Mouse (Mus musculus) erythroblast, embryonic 14.5 days (primary cell): Measurements from ENCODE around the gene Mff. TPM values are rescaled to one million over a fixed set of nuclear protein-coding genes. Genes with fewer than 3 reads are reported as not detected.

ENCODE experiments used
- H3K27me3 ChIP-seq: 2 replicates; pipeline ENCODE4 v1.6.1; 2012; ENCODE audit warnings: inconsistent platforms; ENCODE audit not compliant: control insufficient read depth
- H3K36me3 ChIP-seq: 2 replicates; pipeline ENCODE4 v1.6.1; 2012; ENCODE audit warnings: mild to moderate bottlenecking, inconsistent platforms; ENCODE audit not compliant: control insufficient read depth
- H3K4me1 ChIP-seq: 2 replicates; pipeline ENCODE4 v1.6.1; 2012; ENCODE audit warnings: inconsistent platforms; ENCODE audit not compliant: control insufficient read depth
- H3K4me3 ChIP-seq: replicated peaks from 2 replicates; pipeline ENCODE3; 2012; ENCODE audit warnings: moderate library complexity, mild to moderate bottlenecking, inconsistent platforms
- H3K9me3 ChIP-seq: 2 replicates; pipeline ENCODE4 v1.6.1; 2012; ENCODE audit warnings: low read length, inconsistent platforms, mixed read lengths; ENCODE audit not compliant: control insufficient read depth
- GATA1 ChIP-seq: IDR thresholded peaks from 2 replicates; pipeline ENCODE4 v1.6.1; 2012; ENCODE audit warnings: low read length, inconsistent platforms, mixed read lengths
- TAL1 ChIP-seq: IDR thresholded peaks from 3 replicates; pipeline ENCODE4 v1.6.1; 2012; ENCODE audit warnings: low read length, inconsistent platforms, mixed read lengths
- polyA plus RNA-seq: library from polyadenylated mRNA; stranded (reverse); fragments of >175 nt; gene quantifications from 2 replicates; pipeline ENCODE4 v1.2.3, GENCODE M21; 2012

Gene Mff
- polyA plus RNA-seq, 1 experiment = 33.2 TPM

GRCm38 (mm10) chr1:82798304-82798703 lies 73.6 kb downstream of the Mff start:
- Histone ChIP-seq H3K9me3 (no peaks in the 10 kb centered on the region), H3K27me3 (peaks cover 35% of the 10 kb centered on the region), H3K36me3 (no peaks in the 10 kb centered on the region), H3K4me1 (peaks cover 27% of the 10 kb centered on the region), H3K4me3 (no peak overlapping the region)
- TF ChIP-seq GATA1 = no peak

GRCm38 (mm10) chr1:82798922-82799321 lies 74.2 kb downstream of the Mff start:
- Histone ChIP-seq H3K36me3 (no peaks in the 10 kb centered on the region), H3K4me1 (peaks cover 31% of the 10 kb centered on the region), H3K27me3 (peaks cover 35% of the 10 kb centered on the region)

DNA sequence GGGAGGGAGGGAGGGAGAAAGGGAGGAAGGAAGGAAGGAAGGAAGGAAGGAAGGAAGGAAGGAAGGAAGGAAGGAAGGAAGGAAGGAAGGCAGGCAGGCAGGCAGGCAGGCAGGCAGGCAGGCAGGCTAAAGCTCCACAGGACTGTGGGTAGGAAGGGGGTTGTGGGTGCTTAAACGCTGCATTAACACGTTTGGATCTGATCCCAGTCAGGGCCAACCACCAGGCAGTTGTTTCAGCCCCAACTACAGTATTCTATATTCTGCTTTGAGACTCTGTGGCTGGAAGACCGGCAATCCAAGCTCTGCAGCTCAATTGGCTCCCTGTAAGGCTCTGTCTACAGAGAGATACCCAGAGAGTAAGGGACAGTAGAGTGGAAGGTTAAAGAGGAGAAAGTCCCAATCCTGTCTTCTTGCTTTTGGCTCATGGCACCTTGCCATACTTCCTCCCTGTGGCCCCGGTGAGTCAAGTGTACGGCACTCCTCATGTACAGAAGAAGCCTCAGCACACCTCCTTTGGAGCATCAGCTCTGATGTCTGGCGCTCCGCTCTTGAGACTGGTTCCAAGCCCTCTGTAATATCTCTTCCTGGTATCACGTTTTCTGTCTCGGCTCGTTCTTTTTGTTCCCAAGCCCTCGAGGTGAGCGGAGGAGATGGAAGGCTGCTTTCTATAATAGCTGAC lies 76.6 kb downstream of the Mff start:
- no peaks in the 10 kb centered on the region for H3K36me3 ChIP-seq
- H3K27me3 ChIP-seq = peaks cover 33% of the 10 kb centered on the region
- no peak overlapping the region for H3K4me3 ChIP-seq
- TF ChIP-seq GATA1 (no peak), TAL1 (no peak)
- H3K9me3 ChIP-seq = no peaks in the 10 kb centered on the region
- H3K4me1 ChIP-seq = peaks cover 34% of the 10 kb centered on the region

More at GRCm38 (mm10) chr1:82798922-82799321, 74.2 kb downstream of the Mff start:
- H3K9me3 ChIP-seq = no peaks in the 10 kb centered on the region
- H3K4me3 ChIP-seq = no peak overlapping the region
- TF ChIP-seq GATA1 (no peak), TAL1 (no peak)

Other genes starting within 250 kb of the Mff start
- gene Col4a4, start 138.0 kb upstream of the Mff start, polyA plus RNA-seq = not detected in 2 replicates
- gene Col4a3, start 138.0 kb upstream of the Mff start, polyA plus RNA-seq = 0.01 and 0.03 TPM in 2 replicates
- gene Tm4sf20, start 43.6 kb downstream of the Mff start, polyA plus RNA-seq = not detected in 2 replicates
- gene Gm47791, start 46.4 kb downstream of the Mff start, polyA plus RNA-seq = not detected in 2 replicates
- gene Agfg1, start 114.6 kb downstream of the Mff start, polyA plus RNA-seq = 5.0 and 5.5 TPM in 2 replicates
- 0.12 TPM in 1 of 2 replicates, not detected in the other for gene A030005L19Rik, start 188.4 kb downstream of the Mff start, polyA plus RNA-seq
- not detected in 2 replicates for gene A030014E15Rik, start 200.0 kb downstream of the Mff start, polyA plus RNA-seq
- gene Gm6217, start 206.5 kb downstream of the Mff start, polyA plus RNA-seq = not detected in 2 replicates
- not detected in 2 replicates for gene A030003K21Rik, start 218.5 kb downstream of the Mff start, polyA plus RNA-seq
- gene Gm7544, start 231.1 kb downstream of the Mff start, polyA plus RNA-seq = not detected in 2 replicates
- gene Gm47955, start 235.4 kb downstream of the Mff start, polyA plus RNA-seq = not detected in 2 replicates